Mouse (Mus musculus): ENCODE measurements around the gene Myo7a. TPM values are rescaled to one million over a fixed set of nuclear protein-coding genes. Genes with fewer than 3 reads are reported as not detected.

The Myo7a gene
- polyA plus RNA-seq, 1 experiment from 2014 or later, result 15.9 TPM

DNA sequence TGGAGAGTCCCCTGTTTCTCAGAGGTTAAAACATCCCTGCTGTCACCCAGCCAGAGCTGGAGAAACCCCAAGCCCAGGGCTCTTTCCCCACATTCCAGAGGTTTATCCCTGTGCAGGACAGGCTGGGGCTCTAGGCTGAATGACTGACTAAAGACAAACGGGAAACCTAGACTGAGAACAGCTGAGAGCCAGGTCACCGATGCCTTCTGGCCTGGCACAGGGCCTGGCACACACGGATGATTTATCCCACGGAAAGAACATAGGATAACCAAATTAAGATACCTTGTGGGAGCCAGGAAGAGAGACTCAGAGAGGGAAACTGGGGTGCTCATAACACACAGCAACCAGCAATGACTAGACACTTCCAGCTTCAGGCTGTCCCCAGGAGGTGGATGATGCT lies 9.6 kb downstream of the Myo7a start:
- Histone ChIP-seq H3K27me3 (0 out of 2 replicates have a peak, but pooled peaks cover 5% of the 10 kb centered on the region), H3K9me3 (no peaks in the 10 kb centered on the region), H3K9ac (replicated peaks) (no peak overlapping the region), H3K36me3 (no peaks in the 10 kb centered on the region), H3K4me3 (no peak overlapping the region), H3K4me2 (replicated peaks) (no peak overlapping the region), H3K27ac (replicated peaks) (no peak overlapping the region), H3K4me1 (peaks cover 5% of the 10 kb centered on the region)
- 72% methylated on average over 4 of the region's 4 CpGs for WGBS
- no peak for ATAC-seq (replicated peaks)

DNA sequence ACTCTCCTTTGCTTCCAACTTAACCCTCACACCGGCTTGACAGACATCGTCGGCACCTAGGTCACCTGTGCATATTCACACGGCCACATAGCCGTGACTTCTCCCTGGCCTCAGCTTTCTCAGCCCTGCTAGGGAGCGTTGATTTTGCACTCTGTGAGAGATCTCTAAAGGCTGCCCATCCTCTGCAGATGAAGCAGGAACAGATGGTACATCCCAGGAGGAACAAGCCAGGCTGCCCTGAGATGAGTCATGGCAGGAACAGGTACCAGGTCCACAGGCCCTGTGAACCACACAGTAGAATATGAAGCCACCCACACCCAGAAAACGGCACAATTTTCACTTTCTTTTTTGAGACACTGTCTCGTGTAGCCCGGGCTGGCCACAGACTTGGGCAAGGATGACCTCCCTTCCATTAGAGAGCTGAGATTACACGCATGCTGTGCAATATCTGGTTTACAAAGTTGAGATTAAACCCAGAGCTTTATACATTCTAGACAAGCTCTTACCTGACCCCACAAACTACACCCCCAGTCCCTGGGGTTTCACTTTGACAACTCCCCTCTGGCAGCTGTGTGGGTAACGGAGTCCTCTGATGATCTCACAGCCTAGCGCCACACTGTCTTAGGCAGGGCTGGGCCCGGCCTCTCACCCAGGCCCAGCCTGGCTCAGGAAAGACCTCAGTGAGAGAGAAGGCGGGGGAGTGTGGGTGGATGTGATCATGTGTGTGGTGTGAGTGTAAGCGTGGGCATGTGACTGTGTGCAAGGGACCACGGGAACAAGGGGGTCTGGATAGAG lies 10.5 kb downstream of the Myo7a start:
- Histone ChIP-seq H3K4me1 (peaks cover 5% of the 10 kb centered on the region), H3K9me3 (no peaks in the 10 kb centered on the region), H3K36me3 (no peaks in the 10 kb centered on the region), H3K27me3 (0 out of 2 replicates have a peak, but pooled peaks cover 5% of the 10 kb centered on the region), H3K9ac (replicated peaks) (no peak overlapping the region), H3K4me2 (replicated peaks) (no peak overlapping the region), H3K27ac (replicated peaks) (no peak overlapping the region), H3K4me3 (no peak overlapping the region)
- ATAC-seq (replicated peaks), result no peak
- WGBS, result 87% methylated on average over 16 of the region's 16 CpGs

DNA sequence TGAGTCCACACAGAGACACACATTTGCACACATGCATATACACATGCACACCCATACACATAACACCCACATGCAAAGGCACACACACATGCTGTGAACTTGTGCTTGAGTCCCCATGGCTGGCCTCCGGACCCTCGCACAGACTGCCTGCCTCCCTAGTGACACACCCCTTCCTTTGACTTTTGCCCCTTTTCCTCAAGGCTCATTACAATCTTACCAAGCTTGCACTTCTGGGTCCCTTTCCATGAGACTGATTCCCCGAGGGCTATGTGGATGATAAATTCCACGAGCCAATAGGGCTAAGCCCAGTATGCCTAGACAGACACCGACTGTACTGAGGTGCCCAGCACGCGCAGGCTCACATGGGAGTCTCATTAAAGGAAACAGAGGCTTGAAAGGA lies 13.1 kb downstream of the Myo7a start:
- Histone ChIP-seq H3K4me2 (replicated peaks) (no peak overlapping the region), H3K4me1 (peaks cover 14% of the 10 kb centered on the region), H3K9me3 (no peaks in the 10 kb centered on the region), H3K27ac (replicated peaks) (no peak overlapping the region), H3K36me3 (no peaks in the 10 kb centered on the region), H3K27me3 (0 out of 2 replicates have a peak, but pooled peaks cover 5% of the 10 kb centered on the region), H3K9ac (replicated peaks) (no peak overlapping the region), H3K4me3 (no peak overlapping the region)
- 86% methylated on average over 7 of the region's 7 CpGs for WGBS
- no peak for ATAC-seq (replicated peaks)

DNA sequence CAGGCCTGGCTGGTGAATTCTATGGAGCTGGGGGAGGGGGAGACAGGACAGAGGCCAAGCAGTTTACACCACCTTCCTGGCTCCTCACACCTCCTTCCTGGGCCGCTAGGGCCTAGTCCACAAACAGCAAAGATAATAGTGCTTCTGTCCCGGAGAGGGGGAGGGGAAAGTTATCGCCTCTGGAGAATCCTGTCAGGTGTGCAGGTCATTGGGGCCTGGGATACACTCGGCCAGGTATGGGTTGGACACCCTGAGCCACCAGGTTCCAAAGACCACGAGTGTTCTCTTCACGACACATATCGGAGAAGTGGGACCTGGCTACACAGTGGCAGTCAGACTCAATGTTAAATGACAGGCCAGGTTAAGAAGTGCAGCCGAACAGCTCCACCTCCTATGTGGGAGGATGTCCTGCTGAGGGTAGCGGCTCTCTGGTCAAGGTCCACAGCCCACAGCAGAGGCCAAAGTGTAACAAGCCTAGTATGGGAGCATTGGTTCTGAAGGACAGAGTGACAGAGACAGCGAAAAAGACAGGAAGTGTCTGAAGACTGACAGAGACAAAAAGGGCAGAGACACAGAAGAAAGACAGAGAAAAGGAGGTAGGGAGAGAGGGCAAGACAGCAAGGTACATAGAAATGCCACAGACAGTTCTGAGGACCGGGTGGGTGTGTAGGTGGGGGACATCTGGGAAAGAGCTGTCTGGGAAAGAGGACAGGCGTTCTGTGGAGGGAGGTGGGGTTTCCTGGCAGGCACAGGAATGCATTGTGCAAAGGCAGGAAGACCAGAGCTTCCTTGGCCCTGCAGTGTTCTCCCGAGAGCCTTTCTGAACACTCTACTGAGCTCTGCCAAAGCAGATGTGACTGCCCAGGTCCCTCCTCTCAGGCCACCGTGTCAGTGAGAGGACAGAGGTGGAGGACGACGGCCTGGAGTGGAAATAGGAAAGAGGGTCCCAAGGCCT lies 14.6 kb downstream of the Myo7a start:
- WGBS, result 73% methylated on average over 16 of the region's 16 CpGs
- no peak for ATAC-seq (replicated peaks)
- H3K27ac ChIP-seq (replicated peaks), result no peak overlapping the region
- H3K9ac ChIP-seq (replicated peaks), result no peak overlapping the region
- no peaks in the 10 kb centered on the region for H3K27me3 ChIP-seq
- peaks cover 11% of the 10 kb centered on the region for H3K4me1 ChIP-seq
- no peaks in the 10 kb centered on the region for H3K36me3 ChIP-seq
- H3K4me2 ChIP-seq (replicated peaks), result no peak overlapping the region
- H3K9me3 ChIP-seq, result no peaks in the 10 kb centered on the region
- no peak overlapping the region for H3K4me3 ChIP-seq

DNA sequence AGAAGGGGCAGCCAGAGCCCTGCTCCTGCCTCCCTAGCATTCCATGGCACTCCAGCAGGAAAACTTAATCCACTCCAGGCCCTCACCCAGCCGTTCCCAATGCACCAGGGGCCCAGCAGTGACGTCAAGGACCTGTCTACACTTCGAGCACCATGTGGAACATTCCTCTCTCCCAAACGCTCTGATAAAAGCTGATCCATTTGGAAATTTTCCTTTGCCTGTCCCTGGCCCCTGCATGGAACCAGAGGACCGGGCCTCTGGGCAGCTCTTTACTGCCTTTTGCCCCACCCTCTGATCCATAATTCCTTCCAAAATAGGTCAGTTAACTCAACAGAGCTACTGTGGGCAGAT lies 15.4 kb downstream of the Myo7a start:
- Histone ChIP-seq H3K9ac (replicated peaks) (no peak overlapping the region), H3K4me3 (no peak overlapping the region), H3K36me3 (no peaks in the 10 kb centered on the region), H3K27me3 (no peaks in the 10 kb centered on the region), H3K27ac (replicated peaks) (no peak overlapping the region), H3K9me3 (no peaks in the 10 kb centered on the region), H3K4me1 (peaks cover 11% of the 10 kb centered on the region), H3K4me2 (replicated peaks) (no peak overlapping the region)
- ATAC-seq (replicated peaks), result no peak; the same call in 1 of the 2 replicates
- WGBS, result 84% methylated on average over 5 of the region's 5 CpGs

DNA sequence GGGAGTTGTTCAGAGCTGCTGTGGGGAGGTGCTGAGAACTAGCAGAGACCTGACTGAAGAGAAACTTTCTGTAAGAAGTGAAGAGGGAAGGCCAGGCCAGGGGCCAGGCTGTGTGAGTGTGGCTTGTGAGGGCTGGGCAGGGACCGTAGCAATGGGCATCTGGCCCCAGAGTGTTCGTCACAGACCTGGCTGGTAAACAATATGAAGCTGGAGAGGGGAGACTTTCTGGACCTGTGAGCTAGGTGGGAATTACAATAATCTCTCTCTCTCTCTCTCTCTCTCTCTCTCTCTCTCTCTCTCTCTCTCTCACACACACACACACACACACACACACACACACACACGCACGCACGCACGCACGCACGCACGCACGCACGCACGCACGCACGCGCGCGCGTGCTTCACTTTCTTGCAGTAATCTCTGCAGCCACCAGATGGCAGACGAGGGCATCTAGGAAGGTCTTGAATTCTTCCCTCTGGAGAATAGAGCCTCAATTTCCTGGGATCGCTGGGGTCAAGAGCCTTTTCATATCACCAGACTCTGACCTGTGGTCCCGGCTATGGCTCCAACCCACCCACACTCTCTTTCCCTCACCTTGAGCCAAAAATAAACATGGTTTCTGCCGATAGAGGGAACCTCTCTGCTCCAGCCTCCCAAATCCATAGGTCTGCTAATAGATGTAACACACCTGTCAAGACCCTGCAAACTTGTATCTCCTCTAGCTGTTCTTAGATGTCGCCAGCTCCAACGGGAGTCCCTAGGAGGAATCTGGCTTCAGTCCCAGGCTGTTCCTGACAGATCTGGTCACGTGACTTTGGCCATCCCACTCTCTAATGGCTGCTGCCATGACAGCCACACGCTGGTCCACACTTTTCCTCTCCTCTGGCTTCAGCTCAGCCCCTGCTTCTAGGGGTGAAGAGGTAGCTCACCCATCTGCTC lies 16.1 kb downstream of the Myo7a start:
- peak overlapping the region; percentile 52 for H3K4me2 ChIP-seq (replicated peaks)
- ATAC-seq (replicated peaks), result peak; percentile 80
- no peaks in the 10 kb centered on the region for H3K9me3 ChIP-seq
- 13% methylated on average over 26 of the region's 26 CpGs for WGBS
- no peaks in the 10 kb centered on the region for H3K27me3 ChIP-seq
- H3K4me3 ChIP-seq, result peak overlapping the region; percentile 32
- no peaks in the 10 kb centered on the region for H3K36me3 ChIP-seq
- peak overlapping the region; percentile 54 for H3K9ac ChIP-seq (replicated peaks)
- peaks cover 11% of the 10 kb centered on the region for H3K4me1 ChIP-seq
- peak overlapping the region; percentile 51; the same call in 1 of the 2 replicates for H3K27ac ChIP-seq (replicated peaks)

DNA sequence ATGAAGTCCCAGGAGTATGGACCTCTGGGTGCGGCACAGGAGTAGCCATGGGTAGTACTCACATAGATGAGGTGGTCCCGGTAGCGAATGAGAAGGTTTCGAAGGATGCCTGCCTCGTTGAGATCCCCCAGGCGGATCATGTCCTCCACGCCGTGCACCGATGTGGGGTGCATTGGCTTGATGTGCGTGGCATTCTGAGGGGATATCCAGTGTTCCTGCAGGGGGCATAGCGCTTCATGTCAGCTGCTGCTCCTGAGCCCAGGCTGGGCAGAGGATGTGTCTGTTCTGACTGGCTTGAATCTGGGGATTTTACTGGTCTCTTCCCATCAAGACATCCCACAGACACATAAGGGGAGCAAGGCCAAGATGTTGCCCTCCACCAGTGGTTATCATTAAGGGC lies 16.8 kb downstream of the Myo7a start:
- Histone ChIP-seq H3K9ac (replicated peaks) (peak overlapping the region; percentile 54), H3K4me2 (replicated peaks) (peak overlapping the region; percentile 52), H3K9me3 (no peaks in the 10 kb centered on the region), H3K27ac (replicated peaks) (0 out of 2 replicates have a peak overlapping the region, but pooled peaks have one; percentile 51), H3K27me3 (no peaks in the 10 kb centered on the region), H3K36me3 (peaks cover 2% of the 10 kb centered on the region; the same call in 1 of the 2 replicates), H3K4me3 (no peak overlapping the region), H3K4me1 (peaks cover 11% of the 10 kb centered on the region)
- ATAC-seq (replicated peaks), result peak; percentile 39
- WGBS, result 95% methylated on average over 11 of the region's 11 CpGs

DNA sequence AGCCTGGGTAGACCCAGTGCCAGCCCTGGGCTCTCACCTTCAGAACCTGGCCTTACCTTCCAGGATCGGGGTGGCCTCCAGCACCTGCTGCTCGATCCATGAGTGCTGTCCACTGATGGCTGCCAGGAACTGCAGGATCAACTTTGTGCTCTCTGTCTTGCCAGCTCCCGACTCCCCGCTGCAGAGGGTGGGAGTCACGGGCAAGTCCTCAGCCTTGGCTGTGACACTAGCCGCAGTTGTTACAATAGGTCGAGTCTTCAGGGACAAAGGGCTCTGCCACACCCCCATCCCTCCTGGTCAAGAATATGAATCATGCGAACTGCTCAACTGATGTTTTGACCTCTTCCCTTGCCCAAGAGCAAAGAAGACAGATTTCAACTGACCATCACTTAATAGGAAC lies 21.8 kb downstream of the Myo7a start:
- H3K27me3 ChIP-seq, result no peaks in the 10 kb centered on the region
- H3K4me2 ChIP-seq (replicated peaks), result no peak overlapping the region
- H3K36me3 ChIP-seq, result peaks cover 16% of the 10 kb centered on the region
- no peak overlapping the region for H3K27ac ChIP-seq (replicated peaks)
- no peaks in the 10 kb centered on the region for H3K9me3 ChIP-seq
- no peak for ATAC-seq (replicated peaks)
- no peak overlapping the region for H3K4me3 ChIP-seq
- 94% methylated on average over 8 of the region's 8 CpGs for WGBS
- no peak overlapping the region for H3K9ac ChIP-seq (replicated peaks)
- H3K4me1 ChIP-seq, result peaks cover 6% of the 10 kb centered on the region

DNA sequence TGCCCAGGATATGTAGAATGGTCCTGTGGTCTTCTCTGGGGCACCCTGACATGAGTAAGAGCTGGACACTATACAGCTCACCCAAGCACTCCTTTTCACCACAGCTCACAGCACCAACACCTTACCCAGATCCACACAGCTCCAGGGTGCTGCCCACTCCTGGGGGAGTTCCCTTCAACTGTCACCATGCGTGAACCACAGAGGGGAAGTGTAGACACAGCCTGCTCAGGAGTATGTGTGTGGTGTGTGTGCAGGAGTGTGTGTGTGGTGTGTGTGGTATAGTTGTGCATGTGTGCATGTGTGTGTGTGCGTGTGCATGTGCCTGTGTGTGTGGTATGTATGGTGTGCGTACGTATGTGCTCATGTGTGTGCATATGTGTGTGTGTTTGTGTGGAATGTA lies 23.5 kb downstream of the Myo7a start:
- Histone ChIP-seq H3K27me3 (no peaks in the 10 kb centered on the region), H3K4me1 (no peaks in the 10 kb centered on the region), H3K27ac (replicated peaks) (no peak overlapping the region), H3K36me3 (peaks cover 16% of the 10 kb centered on the region), H3K9ac (replicated peaks) (no peak overlapping the region), H3K9me3 (no peaks in the 10 kb centered on the region), H3K4me3 (no peak overlapping the region), H3K4me2 (replicated peaks) (no peak overlapping the region)
- no peak for ATAC-seq (replicated peaks)
- 97% methylated on average over 4 of the region's 4 CpGs for WGBS

DNA sequence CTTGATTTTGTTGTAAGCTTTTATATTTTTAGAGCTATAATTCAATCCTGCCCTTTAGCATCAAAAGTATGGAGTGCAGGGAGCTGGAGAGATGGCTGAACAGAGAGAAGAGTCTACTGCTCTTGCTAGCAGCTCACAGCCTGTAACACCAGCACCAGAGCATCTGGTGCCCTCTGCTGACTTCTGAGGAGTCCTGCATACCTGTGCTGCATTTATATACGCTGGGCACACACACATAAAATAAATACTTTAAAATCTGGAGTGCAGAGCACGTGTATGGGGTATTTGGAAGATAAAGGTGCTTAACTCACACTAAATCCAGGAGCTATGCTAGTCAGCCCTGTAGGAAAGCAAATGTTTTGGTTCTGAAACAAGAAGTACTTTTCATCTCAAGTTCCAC lies 33.0 kb downstream of the Myo7a start:
- H3K9me3 ChIP-seq, result no peaks in the 10 kb centered on the region
- peaks cover 7% of the 10 kb centered on the region; the same call in 1 of the 2 replicates for H3K4me1 ChIP-seq
- no peak overlapping the region for H3K4me2 ChIP-seq (replicated peaks)
- no peak for ATAC-seq (replicated peaks)
- H3K27ac ChIP-seq (replicated peaks), result no peak overlapping the region
- 52% methylated on average over 2 of the region's 2 CpGs for WGBS
- no peaks in the 10 kb centered on the region for H3K36me3 ChIP-seq
- H3K9ac ChIP-seq (replicated peaks), result no peak overlapping the region
- no peaks in the 10 kb centered on the region for H3K27me3 ChIP-seq
- H3K4me3 ChIP-seq, result no peak overlapping the region

DNA sequence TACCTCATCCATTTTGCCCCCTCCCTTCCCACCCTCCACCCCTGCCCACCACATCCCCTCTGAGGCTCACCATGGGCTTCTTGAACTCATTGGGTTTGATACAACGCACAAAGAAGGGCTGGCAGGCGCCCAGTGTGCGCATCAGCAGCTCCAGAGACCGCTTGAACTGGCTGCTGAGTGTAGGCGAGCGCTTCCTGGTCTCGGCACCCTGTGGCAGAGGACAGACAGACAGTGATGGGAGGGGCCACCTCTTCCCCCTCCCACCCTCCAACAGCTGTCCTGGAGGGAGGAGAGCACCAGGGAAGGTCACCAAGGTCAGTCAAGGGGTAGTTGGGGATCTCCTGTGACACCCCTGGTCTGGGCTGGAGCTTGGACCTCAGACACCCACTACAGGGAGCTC lies 34.0 kb downstream of the Myo7a start:
- ATAC-seq (replicated peaks), result no peak
- 72% methylated on average over 7 of the region's 7 CpGs for WGBS
- Histone ChIP-seq H3K27me3 (no peaks in the 10 kb centered on the region), H3K4me1 (peaks cover 7% of the 10 kb centered on the region; the same call in 1 of the 2 replicates), H3K9ac (replicated peaks) (no peak overlapping the region), H3K4me3 (no peak overlapping the region), H3K27ac (replicated peaks) (no peak overlapping the region), H3K9me3 (no peaks in the 10 kb centered on the region), H3K4me2 (replicated peaks) (no peak overlapping the region), H3K36me3 (no peaks in the 10 kb centered on the region)

Measured in forebrain, embryonic 15.5 days (tissue).